Mouse (Mus musculus) testis, adult 2 months (tissue): ENCODE results near the gene Mdfic.

Experiments
- CTCF ChIP-seq: fragments of 200-500 bp; IDR thresholded peaks from 2 replicates; pipeline ENCODE4 v1.5.1; 2012; ENCODE audit warnings: low read depth, mild to moderate bottlenecking, inconsistent platforms, low read length, moderate library complexity; ENCODE audit not compliant: control insufficient read depth, insufficient read depth, insufficient replicate concordance
- POLR2A ChIP-seq: fragments of 200-500 bp; IDR thresholded peaks from 2 replicates; pipeline ENCODE4 v1.6.1; 2012; ENCODE audit warnings: low read depth, mild to moderate bottlenecking, inconsistent platforms, low read length, moderate library complexity; ENCODE audit not compliant: control insufficient read depth

GRCm38 (mm10) chr6:15743793-15744192, 23.3 kb downstream of the Mdfic start:
- TF ChIP-seq CTCF (no peak), POLR2A (no peak)
